Mouse (Mus musculus) erythroblast, embryonic 14.5 days (primary cell): ENCODE data around the gene Supt7l. TPM values are rescaled to one million over a fixed set of nuclear protein-coding genes. Genes with fewer than 3 reads are reported as not detected.

ENCODE experiments used
- H3K27me3 ChIP-seq: 2 replicates; pipeline ENCODE4 v1.6.1; 2012; ENCODE audit warnings: inconsistent platforms; ENCODE audit not compliant: control insufficient read depth
- H3K36me3 ChIP-seq: 2 replicates; pipeline ENCODE4 v1.6.1; 2012; ENCODE audit warnings: mild to moderate bottlenecking, inconsistent platforms; ENCODE audit not compliant: control insufficient read depth
- H3K4me1 ChIP-seq: 2 replicates; pipeline ENCODE4 v1.6.1; 2012; ENCODE audit warnings: inconsistent platforms; ENCODE audit not compliant: control insufficient read depth
- H3K4me3 ChIP-seq: replicated peaks from 2 replicates; pipeline ENCODE3; 2012; ENCODE audit warnings: moderate library complexity, mild to moderate bottlenecking, inconsistent platforms
- H3K9me3 ChIP-seq: 2 replicates; pipeline ENCODE4 v1.6.1; 2012; ENCODE audit warnings: low read length, inconsistent platforms, mixed read lengths; ENCODE audit not compliant: control insufficient read depth
- GATA1 ChIP-seq: IDR thresholded peaks from 2 replicates; pipeline ENCODE4 v1.6.1; 2012; ENCODE audit warnings: low read length, inconsistent platforms, mixed read lengths
- TAL1 ChIP-seq: IDR thresholded peaks from 3 replicates; pipeline ENCODE4 v1.6.1; 2012; ENCODE audit warnings: low read length, inconsistent platforms, mixed read lengths
- polyA plus RNA-seq: library from polyadenylated mRNA; stranded (reverse); fragments of >175 nt; gene quantifications from 2 replicates; pipeline ENCODE4 v1.2.3, GENCODE M21; 2012

Supt7l gene
- polyA plus RNA-seq, 1 experiment: 0.54 TPM

- no peaks in the 10 kb centered on the region for H3K27me3 ChIP-seq
- H3K36me3 ChIP-seq: peaks cover 36% of the 10 kb centered on the region
- H3K9me3 ChIP-seq: no peaks in the 10 kb centered on the region
- no peak overlapping the region for H3K4me3 ChIP-seq
- no peaks in the 10 kb centered on the region for H3K4me1 ChIP-seq
- TF ChIP-seq GATA1 (no peak), TAL1 (no peak)
Observed at GRCm38 (mm10) chr5:31562036-31562666, 34.5 kb upstream of the Supt7l start.

GRCm38 (mm10) chr5:31560352-31560751, 32.7 kb upstream of the Supt7l start:
- H3K4me1 ChIP-seq: no peaks in the 10 kb centered on the region
- no peaks in the 10 kb centered on the region for H3K27me3 ChIP-seq
- H3K36me3 ChIP-seq: peaks cover 44% of the 10 kb centered on the region
- TF ChIP-seq TAL1: no peak
- no peak overlapping the region for H3K4me3 ChIP-seq
- no peaks in the 10 kb centered on the region for H3K9me3 ChIP-seq

GRCm38 (mm10) chr5:31559401-31559800, 31.8 kb upstream of the Supt7l start:
- H3K27me3 ChIP-seq: no peaks in the 10 kb centered on the region
- H3K4me3 ChIP-seq: no peak overlapping the region
- no peaks in the 10 kb centered on the region for H3K4me1 ChIP-seq
- no peaks in the 10 kb centered on the region for H3K9me3 ChIP-seq
- no peak for TF ChIP-seq TAL1
- no peak for TF ChIP-seq GATA1
- peaks cover 47% of the 10 kb centered on the region for H3K36me3 ChIP-seq

GRCm38 (mm10) chr5:31535228-31535627, 7.6 kb upstream of the Supt7l start:
- no peaks in the 10 kb centered on the region for H3K4me1 ChIP-seq
- H3K27me3 ChIP-seq: no peaks in the 10 kb centered on the region
- H3K4me3 ChIP-seq: no peak overlapping the region
- no peaks in the 10 kb centered on the region for H3K9me3 ChIP-seq
- no peak for TF ChIP-seq GATA1
- TF ChIP-seq TAL1: no peak
- H3K36me3 ChIP-seq: peaks cover 87% of the 10 kb centered on the region

GRCm38 (mm10) chr5:31528560-31528959, 953 bp upstream of the Supt7l start:
- peaks cover 32% of the 10 kb centered on the region for H3K4me1 ChIP-seq
- no peaks in the 10 kb centered on the region for H3K9me3 ChIP-seq
- peaks cover 48% of the 10 kb centered on the region for H3K36me3 ChIP-seq
- no peaks in the 10 kb centered on the region for H3K27me3 ChIP-seq
- no peak overlapping the region for H3K4me3 ChIP-seq
- TF ChIP-seq TAL1: no peak
- TF ChIP-seq GATA1: no peak

- peaks cover 45% of the 10 kb centered on the region for H3K36me3 ChIP-seq
- H3K27me3 ChIP-seq: no peaks in the 10 kb centered on the region
Observed at GRCm38 (mm10) chr5:31527117-31527680, 408 bp downstream of the Supt7l start.

GRCm38 (mm10) chr5:31526354-31527116, 1.1 kb downstream of the Supt7l start, which contains the start of gene Slc4a1ap:
TSS of gene Slc4a1ap (plus strand) at chr5:31526995.
- H3K36me3 ChIP-seq: peaks cover 43% of the 10 kb centered on the region
- TF ChIP-seq GATA1 (no peak), TAL1 (no peak)
- H3K9me3 ChIP-seq: no peaks in the 10 kb centered on the region
- no peaks in the 10 kb centered on the region for H3K27me3 ChIP-seq
- peaks cover 32% of the 10 kb centered on the region for H3K4me1 ChIP-seq
- H3K4me3 ChIP-seq: peak within 1 kb of the TSS; percentile 89

More at GRCm38 (mm10) chr5:31527117-31527680, 408 bp downstream of the Supt7l start:
- no peaks in the 10 kb centered on the region for H3K9me3 ChIP-seq
- peak overlapping the region; percentile 89 for H3K4me3 ChIP-seq
- TF ChIP-seq TAL1 (no peak), GATA1 (no peak)
- peaks cover 32% of the 10 kb centered on the region for H3K4me1 ChIP-seq

GRCm38 (mm10) chr5:31520556-31520955, 7.1 kb downstream of the Supt7l start:
- H3K4me1 ChIP-seq: peaks cover 8% of the 10 kb centered on the region
- TF ChIP-seq GATA1 (no peak), TAL1 (no peak)
- no peaks in the 10 kb centered on the region for H3K27me3 ChIP-seq
- H3K4me3 ChIP-seq: no peak overlapping the region
- H3K36me3 ChIP-seq: peaks cover 71% of the 10 kb centered on the region
- H3K9me3 ChIP-seq: no peaks in the 10 kb centered on the region

GRCm38 (mm10) chr5:31512481-31512880, 15.1 kb downstream of the Supt7l start:
- no peaks in the 10 kb centered on the region for H3K4me1 ChIP-seq
- no peak for TF ChIP-seq GATA1
- TF ChIP-seq TAL1: no peak
- peaks cover 89% of the 10 kb centered on the region for H3K36me3 ChIP-seq
- no peaks in the 10 kb centered on the region for H3K27me3 ChIP-seq
- no peak overlapping the region for H3K4me3 ChIP-seq
- H3K9me3 ChIP-seq: no peaks in the 10 kb centered on the region
